Mouse (Mus musculus) stomach, embryonic 14.5 days (tissue): ENCODE measurements around the gene Lrmda. TPM values are rescaled to one million over a fixed set of nuclear protein-coding genes. Genes with fewer than 3 reads are reported as not detected.

Experiments used
- ATAC-seq: fragments of 200-750 bp; cut with Nextera tagmentation; 2 replicates; pipeline ENCODE4 v1.8.0; 2017; ENCODE audit warnings: low read depth, moderate TSS enrichment; ENCODE audit not compliant: insufficient number of reproducible peaks, insufficient read depth, low FRiP score
- H3K27ac ChIP-seq: fragments of 300-500 bp; sonication (generic); 2 replicates; pipeline ENCODE4 v1.5.1; 2014; ENCODE audit warnings: mild to moderate bottlenecking, low read length, moderate library complexity, mixed read lengths
- H3K27me3 ChIP-seq: fragments of 300-500 bp; sonication (generic); 2 replicates; pipeline ENCODE4 v1.6.1; 2014; ENCODE audit warnings: low read length, control low read depth, mixed read lengths; ENCODE audit not compliant: control insufficient read depth, insufficient read depth
- H3K36me3 ChIP-seq: fragments of 300-500 bp; sonication (generic); 2 replicates; pipeline ENCODE4 v1.6.1; 2014; ENCODE audit warnings: mild to moderate bottlenecking, control low read depth, low read length, moderate library complexity, mixed read lengths; ENCODE audit not compliant: control insufficient read depth, insufficient read depth
- H3K4me1 ChIP-seq: fragments of 300-500 bp; sonication (generic); 2 replicates; pipeline ENCODE4 v1.6.1; 2014; ENCODE audit warnings: low read length, control low read depth, mixed read lengths; ENCODE audit not compliant: control insufficient read depth, insufficient read depth
- H3K4me2 ChIP-seq: fragments of 300-500 bp; sonication (generic); replicated peaks from 2 replicates; pipeline ENCODE4 v1.6.1; 2014; ENCODE audit warnings: low read depth, low read length, control low read depth
- H3K4me3 ChIP-seq: fragments of 300-500 bp; sonication (generic); 2 replicates; pipeline ENCODE4 v1.5.1; 2014; ENCODE audit warnings: low read depth, low read length, control low read depth
- H3K9ac ChIP-seq: fragments of 300-500 bp; sonication (generic); replicated peaks from 2 replicates; pipeline ENCODE4 v1.6.1; 2014; ENCODE audit warnings: low read depth, mild to moderate bottlenecking, control low read depth, low read length, moderate library complexity, mixed read lengths
- H3K9me3 ChIP-seq: fragments of 300-500 bp; sonication (generic); 2 replicates; pipeline ENCODE4 v1.6.1; 2016; ENCODE audit warnings: low read depth, low read length, control low read depth; ENCODE audit not compliant: control insufficient read depth
- WGBS: fragments of 180-500 bp; shearing (Covaris S2); extraction: QIAGEN DNeasy Blood & Tissue Kit; methylation state at CpG from one replicate; pipeline ENCODE4 v1.1.7; 2014; 5-methylcytosine and 5-hydroxymethylcytosine counted together
- polyA plus RNA-seq: library from polyadenylated mRNA; unstranded; fragments of >200 nt; fragmentation: Nextera tagmentation; extraction: Ambion mirVana; gene quantifications from 2 replicates; pipeline ENCODE4 v1.2.1, GENCODE M21; 2014

Gene Lrmda
- polyA plus RNA-seq, 1 experiment from 2014 or later = 0.46 TPM

DNA sequence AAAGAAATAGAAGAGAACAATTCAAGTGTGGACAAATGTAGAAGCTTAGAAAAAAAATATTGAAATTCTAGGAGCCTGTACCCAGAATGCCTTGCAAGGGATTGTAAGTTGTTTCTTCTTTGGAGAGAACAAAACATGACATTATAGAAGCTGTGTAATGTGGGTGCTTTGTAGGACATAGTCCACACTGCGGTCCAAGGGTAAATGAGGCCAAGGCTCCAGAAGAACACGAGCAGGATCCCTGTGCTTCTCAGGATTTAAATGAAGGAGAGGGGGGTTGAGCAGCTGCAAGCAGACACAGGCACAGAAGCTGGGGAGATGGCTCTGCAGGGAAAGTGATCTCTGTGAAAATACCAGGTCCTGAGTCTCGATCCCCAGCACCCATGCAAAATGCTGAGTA, 643.0 kb downstream of the Lrmda start:
- no peak for ATAC-seq
- Histone ChIP-seq H3K9me3 (no peaks in the 10 kb centered on the region), H3K4me2 (no peak overlapping the region), H3K27ac (no peak overlapping the region), H3K9ac (no peak overlapping the region), H3K4me3 (no peak overlapping the region), H3K36me3 (no peaks in the 10 kb centered on the region), H3K27me3 (no peaks in the 10 kb centered on the region), H3K4me1 (no peaks in the 10 kb centered on the region)
- WGBS = 63% methylated on average over 3 of the region's 3 CpGs

DNA sequence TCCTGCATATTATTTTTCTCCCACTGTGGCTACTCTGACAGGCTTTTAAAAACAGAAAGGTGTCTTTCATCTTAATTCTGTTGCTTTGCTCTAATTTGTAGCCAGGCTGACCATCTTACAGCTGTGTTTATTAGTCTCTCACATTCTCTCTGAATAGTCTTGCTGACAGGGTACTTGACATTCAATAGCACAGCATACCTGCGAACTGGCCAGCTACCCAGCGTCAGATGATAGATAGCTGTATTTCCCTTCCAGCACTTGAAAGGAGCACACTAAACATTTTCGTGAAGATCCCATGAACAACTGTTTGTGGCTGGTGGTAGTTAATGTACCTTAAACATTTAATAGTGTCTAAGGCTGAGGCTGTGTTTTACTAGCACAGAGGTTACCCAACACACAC, 646.9 kb downstream of the Lrmda start:
- Histone ChIP-seq H3K27ac (no peak overlapping the region), H3K9me3 (no peaks in the 10 kb centered on the region), H3K36me3 (no peaks in the 10 kb centered on the region), H3K4me3 (no peak overlapping the region), H3K4me1 (peaks cover 5% of the 10 kb centered on the region; the same call in 1 of the 2 replicates), H3K4me2 (no peak overlapping the region), H3K9ac (no peak overlapping the region), H3K27me3 (no peaks in the 10 kb centered on the region)
- 58% methylated on average over 3 of the region's 3 CpGs for WGBS
- no peak for ATAC-seq

DNA sequence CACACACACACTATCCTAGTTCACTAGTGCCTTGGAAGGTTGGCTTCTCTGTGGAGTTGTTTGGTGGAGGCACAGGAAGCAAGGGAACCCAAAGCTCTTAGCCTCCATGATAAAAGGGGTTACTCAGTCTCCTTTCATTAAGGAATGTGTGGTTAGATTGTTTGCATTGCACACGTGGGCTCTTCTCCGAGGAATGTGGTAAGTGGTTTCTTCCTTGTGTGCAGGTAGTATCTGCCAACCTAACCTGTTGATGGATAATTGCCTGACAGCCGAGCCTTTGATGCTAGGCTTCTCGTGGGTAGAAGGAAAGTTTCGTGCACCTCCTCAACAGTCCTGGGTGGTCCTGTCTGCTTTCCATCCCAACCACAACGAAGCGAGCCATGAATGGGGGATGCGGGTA, 648.8 kb downstream of the Lrmda start:
- Histone ChIP-seq H3K4me3 (no peak overlapping the region), H3K27me3 (no peaks in the 10 kb centered on the region), H3K9me3 (no peaks in the 10 kb centered on the region), H3K4me2 (no peak overlapping the region), H3K4me1 (peaks cover 5% of the 10 kb centered on the region; the same call in 1 of the 2 replicates), H3K27ac (no peak overlapping the region), H3K36me3 (no peaks in the 10 kb centered on the region), H3K9ac (no peak overlapping the region)
- 18% methylated on average over 8 of the region's 8 CpGs for WGBS
- no peak; the same call in 1 of the 2 replicates for ATAC-seq

DNA sequence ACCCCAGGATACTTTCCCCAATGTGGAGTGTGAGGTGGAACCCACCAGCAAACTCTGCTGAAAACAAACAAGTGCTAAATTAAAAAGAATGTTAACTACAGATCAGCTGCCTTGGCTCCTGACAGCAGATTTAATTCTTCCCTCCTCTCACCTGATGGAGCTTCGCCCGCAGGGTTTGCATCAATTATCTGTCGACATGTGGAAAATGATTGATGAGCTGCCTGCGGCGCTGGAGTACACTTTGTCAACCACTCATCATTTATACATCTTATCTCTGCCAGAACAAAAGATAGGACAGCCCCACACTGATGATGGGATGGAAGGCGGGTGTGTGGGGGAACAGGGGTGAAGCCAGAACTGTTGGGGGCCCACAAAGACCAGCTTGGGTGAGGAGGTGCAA, 649.2 kb downstream of the Lrmda start:
- Histone ChIP-seq H3K4me2 (no peak overlapping the region), H3K9ac (no peak overlapping the region), H3K4me1 (peaks cover 5% of the 10 kb centered on the region; the same call in 1 of the 2 replicates), H3K27ac (no peak overlapping the region), H3K4me3 (no peak overlapping the region), H3K9me3 (no peaks in the 10 kb centered on the region), H3K27me3 (no peaks in the 10 kb centered on the region), H3K36me3 (no peaks in the 10 kb centered on the region)
- ATAC-seq = no peak
- WGBS = 28% methylated on average over 6 of the region's 6 CpGs

DNA sequence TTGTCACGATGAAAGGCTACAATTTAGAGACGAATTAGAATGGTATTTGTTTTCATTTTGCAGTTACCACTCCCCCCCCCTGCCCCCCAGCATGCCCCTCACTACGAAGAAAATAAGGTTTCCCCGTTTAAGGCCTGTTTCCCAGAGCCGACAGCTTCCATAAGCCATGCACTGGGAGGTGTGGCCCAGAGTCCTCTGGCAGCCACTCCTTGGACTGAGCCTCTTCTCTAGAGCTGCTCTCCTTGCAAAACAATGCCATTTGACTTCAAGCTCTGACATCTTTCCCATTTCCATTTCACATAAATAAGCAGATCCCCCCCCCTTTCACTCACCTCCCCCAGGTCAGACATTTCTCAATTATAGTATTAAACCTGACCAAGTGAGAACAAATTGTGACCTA, 654.1 kb downstream of the Lrmda start:
- H3K4me3 ChIP-seq = no peak overlapping the region
- WGBS = 36% methylated on average over 5 of the region's 5 CpGs
- no peaks in the 10 kb centered on the region for H3K9me3 ChIP-seq
- H3K4me2 ChIP-seq = no peak overlapping the region
- peaks cover under 1% of the 10 kb centered on the region; the same call in 1 of the 2 replicates for H3K4me1 ChIP-seq
- ATAC-seq = no peak
- no peak overlapping the region for H3K27ac ChIP-seq
- H3K9ac ChIP-seq = no peak overlapping the region
- no peaks in the 10 kb centered on the region for H3K27me3 ChIP-seq
- no peaks in the 10 kb centered on the region for H3K36me3 ChIP-seq

DNA sequence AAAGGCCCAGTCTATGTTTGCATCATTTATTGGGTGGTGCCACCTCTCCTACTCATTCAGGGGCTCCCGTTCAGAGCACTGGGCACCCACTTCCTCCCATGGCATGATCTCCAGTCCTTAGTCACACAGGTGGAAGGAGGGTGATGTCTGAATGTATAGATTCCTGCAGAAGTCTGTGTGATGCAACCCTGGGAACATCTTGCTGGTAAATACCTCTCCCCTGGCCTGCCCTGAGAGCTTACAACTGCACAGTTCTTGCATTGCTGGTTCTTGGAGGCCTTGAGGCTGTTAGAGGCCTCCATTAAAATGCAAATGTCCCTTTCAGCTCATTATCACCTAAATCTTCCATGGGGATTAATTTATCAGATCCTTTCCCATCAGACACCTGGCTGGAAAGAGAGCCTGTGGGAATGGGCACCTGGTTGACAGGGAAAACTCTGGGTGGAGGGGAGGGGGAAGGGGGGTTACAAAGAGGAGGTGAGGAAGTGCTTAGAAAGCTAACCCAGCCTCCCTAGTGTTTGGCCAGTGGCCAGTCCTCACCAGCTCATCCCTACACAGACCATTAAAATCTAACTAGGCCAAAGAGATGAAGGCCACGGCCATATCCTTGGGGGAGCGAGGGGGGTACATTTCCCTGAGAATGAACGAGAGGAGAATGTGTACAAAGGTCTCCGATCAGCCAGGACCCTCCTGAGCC, 659.6 kb downstream of the Lrmda start:
- Histone ChIP-seq H3K9ac (no peak overlapping the region), H3K27me3 (no peaks in the 10 kb centered on the region), H3K4me3 (no peak overlapping the region), H3K27ac (peak overlapping the region; percentile 69; the same call in 1 of the 2 replicates), H3K4me1 (0 out of 2 replicates have a peak, but pooled peaks cover 2% of the 10 kb centered on the region), H3K4me2 (no peak overlapping the region), H3K9me3 (no peaks in the 10 kb centered on the region), H3K36me3 (no peaks in the 10 kb centered on the region)
- no peak for ATAC-seq
- 74% methylated on average over 5 of the region's 5 CpGs for WGBS

DNA sequence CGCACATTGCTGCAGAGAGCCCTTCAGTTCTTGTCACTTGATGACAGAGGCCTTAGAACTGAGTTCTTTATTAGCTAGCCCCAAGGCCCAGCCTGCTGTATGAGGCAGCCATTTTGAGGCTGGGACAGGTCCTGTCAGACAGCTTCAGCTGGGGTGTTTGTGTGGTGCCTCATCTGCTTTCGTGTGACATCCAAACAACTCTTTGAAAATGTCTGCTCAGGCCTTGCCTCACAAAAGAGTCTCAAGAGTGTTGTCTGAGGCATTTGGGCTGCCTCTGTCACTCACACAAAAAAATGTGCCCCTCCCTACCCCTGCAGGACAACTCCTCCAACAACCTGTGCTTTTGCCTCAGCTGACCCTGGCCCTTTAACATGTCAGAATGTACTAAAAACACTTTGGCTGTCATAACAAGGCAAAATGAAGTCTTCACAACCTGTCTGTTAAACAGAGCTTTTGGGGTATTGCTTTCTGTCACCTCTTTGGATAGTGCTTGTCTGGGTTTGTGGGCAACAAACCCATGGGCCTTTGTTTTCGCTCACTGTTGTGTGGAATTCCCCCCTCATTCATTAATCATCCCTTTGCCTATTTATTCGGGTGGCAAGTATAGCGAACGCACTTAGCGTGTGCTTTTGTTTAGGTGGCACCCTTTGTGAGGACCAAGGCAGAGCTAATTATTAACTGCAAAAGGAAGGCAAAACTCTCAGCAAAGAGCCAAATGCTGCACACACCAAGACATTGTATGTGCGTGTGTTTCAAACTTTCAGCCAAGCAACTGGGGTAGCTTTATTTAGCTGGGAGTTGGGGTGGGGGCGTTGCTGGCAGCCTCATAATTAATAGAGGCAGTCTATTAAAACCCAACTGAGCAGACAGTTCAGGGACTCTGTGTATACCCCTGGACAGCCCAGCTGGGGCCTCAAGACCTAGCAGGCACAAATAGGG, 660.5 kb downstream of the Lrmda start:
- no peak for ATAC-seq
- Histone ChIP-seq H3K4me1 (0 out of 2 replicates have a peak, but pooled peaks cover 2% of the 10 kb centered on the region), H3K9me3 (no peaks in the 10 kb centered on the region), H3K4me3 (no peak overlapping the region), H3K9ac (no peak overlapping the region), H3K27me3 (no peaks in the 10 kb centered on the region), H3K27ac (peak overlapping the region; percentile 69; the same call in 1 of the 2 replicates), H3K36me3 (no peaks in the 10 kb centered on the region), H3K4me2 (no peak overlapping the region)
- 56% methylated on average over 9 of the region's 9 CpGs for WGBS

DNA sequence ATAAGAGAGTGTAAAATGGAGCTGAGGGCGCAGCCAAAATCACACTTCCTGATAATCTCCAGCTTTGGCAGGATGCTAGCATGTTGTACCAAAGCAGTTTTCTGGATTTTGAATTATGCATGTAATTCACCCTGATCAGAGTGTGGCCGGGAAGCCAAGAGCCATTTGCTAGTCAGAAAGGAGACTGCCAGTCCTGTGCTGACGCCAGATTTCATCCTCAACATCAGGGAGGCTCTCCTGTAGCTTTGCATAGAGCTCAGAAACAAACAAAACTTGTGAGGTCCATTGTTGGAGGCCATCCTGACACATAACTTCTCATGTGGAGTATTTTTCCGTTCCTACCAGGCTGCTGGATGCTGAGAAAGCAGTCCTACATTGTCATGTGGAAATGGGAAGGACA, 667.4 kb downstream of the Lrmda start:
- Histone ChIP-seq H3K27me3 (no peaks in the 10 kb centered on the region), H3K4me2 (no peak overlapping the region), H3K9ac (no peak overlapping the region), H3K27ac (no peak overlapping the region), H3K4me1 (no peaks in the 10 kb centered on the region), H3K9me3 (no peaks in the 10 kb centered on the region), H3K36me3 (no peaks in the 10 kb centered on the region), H3K4me3 (no peak overlapping the region)
- 44% methylated on average over 4 of the region's 4 CpGs for WGBS
- ATAC-seq = no peak
